Mouse (Mus musculus): ENCODE measurements at regions not wholly inside any gene's neighbourhood (a gene's known extent, or its start where the extent isn't known, plus 50 kb on each side); places are given as distances from the start of the nearest gene placed in this dataset.

GRCm38 (mm10) chr13:102540436-102540835 is 152.9 kb upstream of the Cd180 start:
- Histone ChIP-seq H3K27me3 (ENCODE audit: insufficient read depth, low read length) (0 out of 2 replicates have a peak, but pooled peaks cover 8% of the 10 kb centered on the region), H3K4me1 (replicated peaks; ENCODE audit: low read depth, low read length) (0 out of 2 replicates have a peak, but pooled peaks cover 7% of the 10 kb centered on the region), H3K36me3 (ENCODE audit: insufficient read depth, low read length) (no peaks in the 10 kb centered on the region), H3K4me3 (replicated peaks; ENCODE audit: low read length) (no peak overlapping the region), H3K9me3 (ENCODE audit: low read length) (no peaks in the 10 kb centered on the region)
- TF ChIP-seq CTCF (conservative IDR thresholded peaks at IDR 0.05; ENCODE audit: low read length) = no peak
- TF ChIP-seq NANOG (IDR thresholded peaks at IDR 0.05; ENCODE audit: borderline replicate concordance, low read length) = no peak
- no peak for TF ChIP-seq POU5F1 (IDR thresholded peaks at IDR 0.05; ENCODE audit: borderline replicate concordance, low read length)

GRCm38 (mm10) chr13:102544359-102545165 is 148.8 kb upstream of the Cd180 start:
- Histone ChIP-seq H3K9me3 (ENCODE audit: low read length) (no peaks in the 10 kb centered on the region), H3K27me3 (ENCODE audit: insufficient read depth, low read length) (no peaks in the 10 kb centered on the region), H3K4me1 (replicated peaks; ENCODE audit: low read depth, low read length) (peaks cover 7% of the 10 kb centered on the region), H3K36me3 (ENCODE audit: insufficient read depth, low read length) (no peaks in the 10 kb centered on the region), H3K4me3 (replicated peaks; ENCODE audit: low read length) (no peak overlapping the region)
- TF ChIP-seq NANOG (IDR thresholded peaks at IDR 0.05; ENCODE audit: borderline replicate concordance, low read length) = no peak
- TF ChIP-seq CTCF (conservative IDR thresholded peaks at IDR 0.05; ENCODE audit: low read length) = no peak
- TF ChIP-seq POU5F1 (IDR thresholded peaks at IDR 0.05; ENCODE audit: borderline replicate concordance, low read length) = no peak

GRCm38 (mm10) chr13:102545845-102546615 is 147.3 kb upstream of the Cd180 start:
- Histone ChIP-seq H3K4me3 (replicated peaks; ENCODE audit: low read length) (no peak overlapping the region), H3K4me1 (replicated peaks; ENCODE audit: low read depth, low read length) (peaks cover 7% of the 10 kb centered on the region)

GRCm38 (mm10) chr13:102548252-102548651 is 145.1 kb upstream of the Cd180 start:
- Histone ChIP-seq H3K4me1 (replicated peaks; ENCODE audit: low read depth, low read length) (peaks cover 7% of the 10 kb centered on the region), H3K9me3 (ENCODE audit: low read length) (no peaks in the 10 kb centered on the region), H3K4me3 (replicated peaks; ENCODE audit: low read length) (no peak overlapping the region), H3K27me3 (ENCODE audit: insufficient read depth, low read length) (no peaks in the 10 kb centered on the region), H3K36me3 (ENCODE audit: insufficient read depth, low read length) (no peaks in the 10 kb centered on the region)
- TF ChIP-seq CTCF (conservative IDR thresholded peaks at IDR 0.05; ENCODE audit: low read length) (no peak), NANOG (IDR thresholded peaks at IDR 0.05; ENCODE audit: borderline replicate concordance, low read length) (peak; percentile 31; the same call in 1 of the 2 replicates)

More at GRCm38 (mm10) chr13:102545845-102546615, 147.3 kb upstream of the Cd180 start:
- H3K27me3 ChIP-seq (ENCODE audit: insufficient read depth, low read length) = no peaks in the 10 kb centered on the region
- TF ChIP-seq NANOG (IDR thresholded peaks at IDR 0.05; ENCODE audit: borderline replicate concordance, low read length) = no peak
- no peaks in the 10 kb centered on the region for H3K36me3 ChIP-seq (ENCODE audit: insufficient read depth, low read length)
- H3K9me3 ChIP-seq (ENCODE audit: low read length) = no peaks in the 10 kb centered on the region

- no peaks in the 10 kb centered on the region for H3K27me3 ChIP-seq (ENCODE audit: insufficient read depth, low read length)
- no peak overlapping the region for H3K4me3 ChIP-seq (replicated peaks; ENCODE audit: low read length)
- no peaks in the 10 kb centered on the region for H3K9me3 ChIP-seq (ENCODE audit: low read length)
- no peaks in the 10 kb centered on the region for H3K4me1 ChIP-seq (replicated peaks; ENCODE audit: low read depth, low read length)
- H3K36me3 ChIP-seq (ENCODE audit: insufficient read depth, low read length) = no peaks in the 10 kb centered on the region
- TF ChIP-seq CTCF (conservative IDR thresholded peaks at IDR 0.05; ENCODE audit: low read length) (no peak), POU5F1 (IDR thresholded peaks at IDR 0.05; ENCODE audit: borderline replicate concordance, low read length) (no peak), NANOG (IDR thresholded peaks at IDR 0.05; ENCODE audit: borderline replicate concordance, low read length) (no peak)
Measured at GRCm38 (mm10) chr13:102566846-102567572, 126.3 kb upstream of the Cd180 start.

GRCm38 (mm10) chr13:102569580-102569979 is 123.8 kb upstream of the Cd180 start:
- no peaks in the 10 kb centered on the region for H3K4me1 ChIP-seq (replicated peaks; ENCODE audit: low read depth, low read length)
- H3K4me3 ChIP-seq (replicated peaks; ENCODE audit: low read length) = no peak overlapping the region
- H3K9me3 ChIP-seq (ENCODE audit: low read length) = no peaks in the 10 kb centered on the region
- TF ChIP-seq NANOG (IDR thresholded peaks at IDR 0.05; ENCODE audit: borderline replicate concordance, low read length) = no peak
- no peak for TF ChIP-seq CTCF (conservative IDR thresholded peaks at IDR 0.05; ENCODE audit: low read length)
- TF ChIP-seq POU5F1 (IDR thresholded peaks at IDR 0.05; ENCODE audit: borderline replicate concordance, low read length) = no peak
- no peaks in the 10 kb centered on the region for H3K27me3 ChIP-seq (ENCODE audit: insufficient read depth, low read length)
- H3K36me3 ChIP-seq (ENCODE audit: insufficient read depth, low read length) = no peaks in the 10 kb centered on the region

GRCm38 (mm10) chr13:102570286-102570685 is 123.1 kb upstream of the Cd180 start:
- Histone ChIP-seq H3K36me3 (ENCODE audit: insufficient read depth, low read length) (no peaks in the 10 kb centered on the region), H3K27me3 (ENCODE audit: insufficient read depth, low read length) (no peaks in the 10 kb centered on the region), H3K4me1 (replicated peaks; ENCODE audit: low read depth, low read length) (no peaks in the 10 kb centered on the region), H3K9me3 (ENCODE audit: low read length) (no peaks in the 10 kb centered on the region), H3K4me3 (replicated peaks; ENCODE audit: low read length) (no peak overlapping the region)
- no peak for TF ChIP-seq POU5F1 (IDR thresholded peaks at IDR 0.05; ENCODE audit: borderline replicate concordance, low read length)
- TF ChIP-seq CTCF (conservative IDR thresholded peaks at IDR 0.05; ENCODE audit: low read length) = no peak
- TF ChIP-seq NANOG (IDR thresholded peaks at IDR 0.05; ENCODE audit: borderline replicate concordance, low read length) = no peak

GRCm38 (mm10) chr13:102573286-102573921 is 120.0 kb upstream of the Cd180 start:
- TF ChIP-seq POU5F1 (IDR thresholded peaks at IDR 0.05; ENCODE audit: borderline replicate concordance, low read length) (no peak), CTCF (conservative IDR thresholded peaks at IDR 0.05; ENCODE audit: low read length) (no peak), NANOG (IDR thresholded peaks at IDR 0.05; ENCODE audit: borderline replicate concordance, low read length) (no peak)
- H3K4me1 ChIP-seq (replicated peaks; ENCODE audit: low read depth, low read length) = no peaks in the 10 kb centered on the region

More at GRCm38 (mm10) chr13:102573286-102573921, 120.0 kb upstream of the Cd180 start:
- H3K9me3 ChIP-seq (ENCODE audit: low read length) = no peaks in the 10 kb centered on the region
- H3K4me3 ChIP-seq (replicated peaks; ENCODE audit: low read length) = no peak overlapping the region
- no peaks in the 10 kb centered on the region for H3K27me3 ChIP-seq (ENCODE audit: insufficient read depth, low read length)
- no peaks in the 10 kb centered on the region for H3K36me3 ChIP-seq (ENCODE audit: insufficient read depth, low read length)

Data from E14TG2a.4 (cell line).